15 mouse cellular contexts compared by ENCODE assay signal in genomic region chr5:127691581-127691980, GRCm38 (mm10). TPM values are rescaled to one million over a fixed set of nuclear protein-coding genes. Genes with fewer than 3 reads are reported as not detected.
DNase-seq lines count a peak whose midpoint lies in the region; TF ChIP-seq lines count a peak whose summit lies in the region.
"Had no signal": no experiment of that assay in that cellular context is flagged by ENCODE, and none has a peak within 500 bp of the region (broad histone marks: within the 10 kb centered on the region; RNA-seq: fewer than 3 reads in every experiment).

No protein-coding gene starts in this region.

- H3K9me3 ChIP-seq in E14TG2a.4 (ENCODE audit: low read length), result no peaks in the 10 kb centered on the region
- H3K9me3 ChIP-seq: liver, embryonic 15.5 days had no signal

- DNase-seq in kidney, adult 2 months, result peak; percentile 25
- DNase-seq in kidney, adult 8-10 months, result no peak
- peak; percentile 74 for DNase-seq in embryo, embryonic 10.5 days (ENCODE audit: low spot score)
- peak; percentile 12 to 41 for DNase-seq in kidney, postnatal 4 days
- DNase-seq in heart, adult 18-20 months, result no peak
- no peak for DNase-seq in right cerebral cortex, adult 2 months (ENCODE audit: low spot score in 2 of 2)
- no peak for DNase-seq in adrenal gland, adult 18-20 months (ENCODE audit: low spot score in 2 of 2)
- DNase-seq: cerebellum, adult 11-12 months; heart, postnatal 36 days; right cerebral cortex, postnatal 4 days; thymus, adult 2 months had no signal

- no peaks in the 10 kb centered on the region for H3K4me1 ChIP-seq in kidney, adult 2 months (ENCODE audit: control insufficient read depth, insufficient read depth, low read length)
- H3K4me1 ChIP-seq in E14TG2a.4 (replicated peaks; ENCODE audit: low read depth, low read length), result peaks cover 66% of the 10 kb centered on the region
- H3K4me1 ChIP-seq: liver, embryonic 15.5 days; megakaryocyte, embryonic 14.5 days had no signal

- no peak overlapping the region for H3K27ac ChIP-seq in kidney, adult 2 months (ENCODE audit: insufficient read depth, low read depth, low read length)
- H3K27ac ChIP-seq: liver, embryonic 15.5 days had no signal

- no peak overlapping the region for H3K4me3 ChIP-seq in kidney, adult 2 months (ENCODE audit: insufficient read depth, low read depth, low read length)
- peak overlapping the region; percentile 55 for H3K4me3 ChIP-seq in E14TG2a.4 (replicated peaks; ENCODE audit: low read length)
- H3K4me3 ChIP-seq: liver, embryonic 15.5 days had no signal

- H3K27me3 ChIP-seq in kidney, adult 2 months (replicated peaks; ENCODE audit: control insufficient read depth, insufficient read depth, low read length), result no peaks in the 10 kb centered on the region
- no peaks in the 10 kb centered on the region for H3K27me3 ChIP-seq in E14TG2a.4 (ENCODE audit: insufficient read depth, low read length)
- H3K27me3 ChIP-seq: liver, embryonic 15.5 days; megakaryocyte, embryonic 14.5 days had no signal

- H3K36me3 ChIP-seq in kidney, adult 2 months (ENCODE audit: control insufficient read depth, insufficient read depth, low read length), result no peaks in the 10 kb centered on the region
- H3K36me3 ChIP-seq in E14TG2a.4 (ENCODE audit: insufficient read depth, low read length), result peaks cover 68% of the 10 kb centered on the region
- H3K36me3 ChIP-seq: liver, embryonic 15.5 days had no signal

- no peak for TF ChIP-seq POLR2A in kidney, adult 2 months (IDR thresholded peaks at IDR 0.05; ENCODE audit: low read depth, low read length)

- whole genome bisulfite sequencing in kidney, adult 2 months, result 57% methylated on average over 21 of the region's 21 CpGs

- TF ChIP-seq CTCF in kidney, adult 2 months (conservative IDR thresholded peaks at IDR 0.05; ENCODE audit: insufficient read depth, insufficient read length, low read depth, low read length), result no peak
- no peak for TF ChIP-seq CTCF in E14TG2a.4 (conservative IDR thresholded peaks at IDR 0.05; ENCODE audit: low read length)

RNA-seq across cellular contexts. Expression of gene Slc15a4, which starts 58.9 kb away (rescaled TPM):
- polyA plus RNA-seq in kidney, adult 2 months (2012; rRNA removed), result 20.6 and 21.0 TPM in 2 replicates
- total RNA-seq in heart, adult 18-20 months (2021), result 10 to 100 TPM; 16.5 to 17.4 TPM
- total RNA-seq in adrenal gland, adult 18-20 months (2021), result 10 to 100 TPM; 28.8 to 30.9 TPM

RNA-seq across cellular contexts. Expression of gene Glt1d1, which starts 59.5 kb away (rescaled TPM):
- 2.5 and 2.6 TPM in 2 replicates for polyA plus RNA-seq in kidney, adult 2 months (2012; rRNA removed)
- total RNA-seq in heart, adult 18-20 months (2021), result not detected
- under 1 TPM; 0.33 to 0.35 TPM for total RNA-seq in adrenal gland, adult 18-20 months (2021)
- total RNA-seq: heart, postnatal 36 days; MEL had no signal

Comparison
In these comparisons a context has a peak if more than half of its experiments do, and no peak if none do; other contexts are left out.
1. DNase-seq: peak in kidney, adult 2 months (single experiment), embryo, embryonic 10.5 days (single experiment) and kidney, postnatal 4 days (2 of 2); none in kidney, adult 8-10 months (0 of 2), heart, adult 18-20 months (0 of 2), right cerebral cortex, adult 2 months (0 of 2) and adrenal gland, adult 18-20 months (0 of 2).